Mouse (Mus musculus): ENCODE results near the gene Creb3. TPM values are rescaled to one million over a fixed set of nuclear protein-coding genes. Genes with fewer than 3 reads are reported as not detected.

Gene Creb3
- 100 to 1,000 TPM in 1 of 2 experiments, 10 to 100 TPM in 1; 88.7 to 118 TPM for polyA plus RNA-seq (2017; shearing (Covaris generic))

DNA sequence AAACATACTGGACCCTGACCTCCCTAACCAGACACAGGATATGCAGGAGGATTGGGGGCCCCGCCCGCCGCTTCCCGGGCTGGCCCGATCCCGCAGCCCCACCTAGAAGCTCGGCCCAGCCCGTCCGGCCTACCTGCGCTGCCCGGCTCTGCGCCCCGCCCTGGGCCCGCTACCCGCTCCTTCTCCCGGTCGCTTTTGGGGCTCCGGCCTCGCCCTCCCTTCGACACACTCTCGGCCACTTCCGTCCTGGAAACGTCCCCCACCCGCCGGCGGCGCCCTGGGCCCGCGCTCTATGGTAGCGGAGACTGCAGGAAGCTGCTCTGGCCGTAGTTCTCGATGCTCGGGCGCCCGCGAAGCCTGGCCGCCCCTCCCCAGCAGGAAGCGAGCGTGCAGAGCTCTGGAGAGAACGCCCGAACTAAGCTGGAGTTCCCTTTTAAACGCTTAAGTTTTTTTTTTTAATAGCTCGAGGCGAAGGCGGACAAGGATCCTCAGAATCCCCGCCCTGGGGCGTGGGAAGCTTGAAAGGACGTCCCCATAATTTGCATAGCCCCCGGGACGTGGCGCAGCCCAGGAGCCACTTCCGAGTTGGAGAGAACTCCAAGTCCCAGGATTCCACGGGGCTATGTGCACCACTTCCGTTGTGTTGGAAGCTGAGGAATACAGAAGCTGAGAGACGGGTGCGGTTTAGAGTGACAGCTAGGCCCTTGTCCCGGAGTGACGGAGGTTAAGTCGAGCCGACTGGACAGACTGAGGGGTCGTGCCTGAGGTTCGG is at the start of gene Creb3, which contains the start of gene Tln1:
Creb3 (plus strand) TSS at position 336 of the 772 bp plus-strand sequence.
Tln1 (minus strand) TSS at position 695 of the 772 bp plus-strand sequence.

DNA sequence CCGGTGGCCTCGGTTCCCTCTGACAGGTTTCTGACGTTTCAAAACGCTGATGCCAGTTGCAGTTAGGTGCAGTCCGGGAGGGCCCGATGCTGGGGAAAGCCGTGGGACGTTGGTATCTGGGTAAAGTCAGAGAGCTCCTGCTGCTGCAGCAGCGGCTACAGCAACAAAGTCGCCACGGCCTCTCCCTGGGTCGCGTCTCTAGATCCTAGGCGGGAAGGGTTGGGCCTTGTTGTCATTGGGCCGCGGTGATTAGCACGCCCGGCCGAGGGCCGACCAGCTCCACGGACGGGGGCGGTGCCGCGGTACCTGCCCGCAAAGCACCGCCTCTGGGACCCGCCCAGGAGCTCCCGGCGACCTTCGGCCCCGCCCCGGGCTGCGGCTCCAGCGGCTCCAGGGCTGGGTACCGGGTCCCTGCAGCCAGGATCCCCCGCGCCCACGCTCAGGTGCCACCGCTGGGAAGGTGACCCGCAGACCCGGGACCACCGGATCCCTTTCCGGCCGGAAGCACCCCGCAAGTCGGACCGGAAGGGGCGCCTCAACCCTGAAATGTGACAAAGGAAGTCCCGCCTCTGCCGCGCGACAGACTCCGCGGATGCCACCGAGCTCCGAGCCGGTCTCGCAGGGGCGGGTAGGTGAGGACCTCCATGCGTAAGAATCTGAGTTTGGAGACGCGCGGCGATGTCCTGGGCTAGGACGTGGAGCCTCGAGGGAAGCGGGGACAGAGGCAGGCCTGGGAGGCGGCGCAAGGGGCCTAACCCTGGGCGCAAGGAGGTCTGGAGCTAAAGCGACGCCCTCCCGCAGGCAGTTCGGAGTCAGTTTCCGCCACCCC is 16.5 kb downstream of the Creb3 start, which contains the start of the genes Rgp1 and Gba2:
Rgp1 (plus strand) TSS at position 340 of the 829 bp plus-strand sequence.
Gba2 (minus strand) TSS at position 498 of the 829 bp plus-strand sequence.

DNA sequence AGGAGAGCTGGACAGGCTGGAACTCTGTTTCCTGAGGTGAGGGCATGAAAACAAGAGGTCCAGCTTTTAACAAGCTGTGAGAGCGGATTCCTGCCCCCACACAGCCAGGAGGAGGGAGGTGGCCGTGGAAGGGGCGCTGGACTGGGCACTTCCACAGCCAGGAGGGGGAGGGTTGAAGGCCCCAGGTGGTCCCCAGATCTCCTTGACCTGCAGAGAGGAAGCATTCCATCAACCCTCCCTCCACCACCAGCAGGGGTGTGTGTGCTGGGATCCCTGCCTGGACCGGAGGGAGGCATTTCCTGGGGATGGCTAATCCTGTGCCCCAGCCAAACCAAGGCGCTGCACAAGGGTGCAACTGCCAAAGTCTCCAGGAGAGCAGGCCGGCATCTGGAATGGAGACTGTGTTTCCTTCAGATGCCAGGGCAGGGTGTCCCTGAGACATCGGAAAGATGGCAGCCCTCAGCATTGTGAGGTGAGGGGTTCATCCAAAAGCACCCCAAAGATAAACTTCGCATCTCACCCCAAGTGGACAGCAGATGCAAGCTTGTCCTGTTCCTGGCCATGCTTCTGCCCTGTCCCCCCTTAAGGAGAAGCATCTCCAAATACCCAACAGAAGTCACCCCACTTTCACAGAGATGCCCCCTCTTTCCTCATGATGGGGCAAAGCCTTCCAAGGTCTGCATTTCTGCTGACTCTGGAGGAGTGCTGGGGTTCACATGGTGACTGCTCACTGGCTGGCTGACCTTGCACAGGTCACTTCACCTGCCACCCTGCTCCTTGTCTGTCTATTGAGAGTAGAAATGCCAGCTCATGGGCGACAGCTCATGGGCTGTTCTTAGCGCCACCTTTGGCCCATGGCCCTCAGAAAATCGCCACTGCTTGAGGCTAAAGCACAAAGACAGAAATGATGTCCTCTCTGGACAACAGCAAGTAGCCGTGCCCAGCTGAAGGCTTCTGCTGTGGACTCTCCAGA is 22.6 kb downstream of the Creb3 start, which contains the start of gene Msmp:
Msmp (minus strand) TSS at position 51 of the 973 bp plus-strand sequence.

Other genes with a start within 250 kb of the Creb3 start
- gene Rusc2, start 180.4 kb upstream of the Creb3 start, polyA plus RNA-seq (2017; shearing (Covaris generic)): under 1 TPM in 1 of 2 experiments, not detected in 1; 0.96 TPM
- under 1 TPM in 1 of 2 experiments, not detected in 1; 0.12 TPM for gene Fam166b, start 133.2 kb upstream of the Creb3 start, polyA plus RNA-seq (2017; shearing (Covaris generic))
- 10 to 100 TPM; 35.2 to 58.2 TPM for gene Tesk1, start 120.4 kb upstream of the Creb3 start, polyA plus RNA-seq (2017; shearing (Covaris generic))
- 10 to 100 TPM; 14.2 to 27.3 TPM for gene Cd72, start 107.7 kb upstream of the Creb3 start, polyA plus RNA-seq (2017; shearing (Covaris generic))
- 100 to 1,000 TPM; 151 to 176 TPM for gene Sit1, start 78.6 kb upstream of the Creb3 start, polyA plus RNA-seq (2017; shearing (Covaris generic))
- 10 to 100 TPM; 60.9 to 85.4 TPM for gene Ccdc107, start 69.4 kb upstream of the Creb3 start, polyA plus RNA-seq (2017; shearing (Covaris generic))
- 1 to 10 TPM; 5.6 to 6.3 TPM for gene Arhgef39, start 62.6 kb upstream of the Creb3 start, polyA plus RNA-seq (2017; shearing (Covaris generic))
- gene Car9, start 55.4 kb upstream of the Creb3 start, polyA plus RNA-seq (2017; shearing (Covaris generic)): under 1 TPM; 0.17 to 0.47 TPM
- under 1 TPM in 1 of 2 experiments, not detected in 1; 0.54 TPM for gene Tpm2, start 38.6 kb upstream of the Creb3 start, polyA plus RNA-seq (2017; shearing (Covaris generic))
- gene Tln1, start 359 bp downstream of the Creb3 start, polyA plus RNA-seq (2017; shearing (Covaris generic)): 100 to 1,000 TPM; 144 to 270 TPM
- gene Rgp1, start 16.4 kb downstream of the Creb3 start, polyA plus RNA-seq (2017; shearing (Covaris generic)): 10 to 100 TPM; 13.3 to 17.8 TPM
- gene Gba2, start 16.5 kb downstream of the Creb3 start, polyA plus RNA-seq (2017; shearing (Covaris generic)): 10 to 100 TPM; 33.3 to 39.1 TPM
- 1 to 10 TPM; 1.2 to 3.1 TPM for gene Msmp, start 22.2 kb downstream of the Creb3 start, polyA plus RNA-seq (2017; shearing (Covaris generic))
- under 1 TPM in 1 of 2 experiments, not detected in 1; 0.18 TPM for gene Npr2, start 69.6 kb downstream of the Creb3 start, polyA plus RNA-seq (2017; shearing (Covaris generic))
- under 1 TPM in 1 of 2 experiments, not detected in 1; 0.37 TPM for gene Spag8, start 91.3 kb downstream of the Creb3 start, polyA plus RNA-seq (2017; shearing (Covaris generic))
- 10 to 100 TPM; 57.3 to 78.0 TPM for gene Hint2, start 94.1 kb downstream of the Creb3 start, polyA plus RNA-seq (2017; shearing (Covaris generic))
- 1 to 10 TPM in 1 of 2 experiments, under 1 TPM in 1; 0.26 to 1.6 TPM for gene Tmem8b, start 106.6 kb downstream of the Creb3 start, polyA plus RNA-seq (2017; shearing (Covaris generic))
- 1 to 10 TPM; 1.2 to 1.3 TPM for gene Fam221b, start 106.8 kb downstream of the Creb3 start, polyA plus RNA-seq (2017; shearing (Covaris generic))
- gene Olfr70, start 138.5 kb downstream of the Creb3 start, polyA plus RNA-seq (2017; shearing (Covaris generic)): not detected
- gene Olfr71, start 147.9 kb downstream of the Creb3 start, polyA plus RNA-seq (2017; shearing (Covaris generic)): under 1 TPM in 1 of 2 experiments, not detected in 1; 0.18 TPM
- not detected for gene Hrct1, start 164.9 kb downstream of the Creb3 start, polyA plus RNA-seq (2017; shearing (Covaris generic))
- gene Spaar, start 167.7 kb downstream of the Creb3 start, polyA plus RNA-seq (2017; shearing (Covaris generic)): under 1 TPM in 1 of 2 experiments, not detected in 1; 0.22 TPM
- not detected for gene Olfr159, start 208.7 kb downstream of the Creb3 start, polyA plus RNA-seq (2017; shearing (Covaris generic))

Data from activated CD4-positive, CD25-positive, alpha-beta regulatory T cell (primary cell).